Mouse (Mus musculus) kidney, adult 2 months (tissue): Measurements from ENCODE around the gene Dhx32.

ENCODE experiments used
- CTCF ChIP-seq: fragments of 200-500 bp; conservative IDR thresholded peaks from 2 replicates; pipeline ENCODE4 v1.5.1; 2011; ENCODE audit warnings: low read depth, mild to moderate bottlenecking, control low read depth, low read length, moderate library complexity, mixed read lengths; ENCODE audit not compliant: insufficient read depth, insufficient read length
- POLR2A ChIP-seq: fragments of 200-500 bp; IDR thresholded peaks from one replicate; pipeline ENCODE4 v1.6.1; 2011; ENCODE audit warnings: low read depth, low read length, control low read depth

DNA sequence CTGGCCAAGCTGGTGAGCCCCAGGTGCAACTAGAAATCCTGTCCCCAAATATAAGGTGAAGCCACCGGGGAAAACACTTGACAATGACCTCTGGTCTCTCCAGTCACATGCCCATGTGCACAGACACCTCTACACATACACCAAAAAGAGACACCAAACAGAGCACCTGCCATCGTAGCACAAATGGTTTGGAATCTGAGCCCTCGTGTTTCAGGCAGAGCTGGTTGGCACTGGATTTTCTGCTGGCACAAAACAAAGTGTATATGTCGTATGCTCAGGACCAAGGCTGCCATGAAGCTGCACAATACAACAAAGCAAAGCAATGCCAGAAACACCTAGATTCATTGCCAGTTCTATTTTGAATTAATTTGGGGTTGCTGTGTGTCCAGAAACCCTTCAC is 14.5 kb downstream of the Dhx32 start:
- TF ChIP-seq POLR2A (no peak), CTCF (no peak)
